Mouse (Mus musculus): ENCODE results near the gene Kctd4. TPM values are rescaled to one million over a fixed set of nuclear protein-coding genes. Genes with fewer than 3 reads are reported as not detected.

Gene Kctd4
- total and polyA plus RNA-seq, 3 experiments, result not detected

DNA sequence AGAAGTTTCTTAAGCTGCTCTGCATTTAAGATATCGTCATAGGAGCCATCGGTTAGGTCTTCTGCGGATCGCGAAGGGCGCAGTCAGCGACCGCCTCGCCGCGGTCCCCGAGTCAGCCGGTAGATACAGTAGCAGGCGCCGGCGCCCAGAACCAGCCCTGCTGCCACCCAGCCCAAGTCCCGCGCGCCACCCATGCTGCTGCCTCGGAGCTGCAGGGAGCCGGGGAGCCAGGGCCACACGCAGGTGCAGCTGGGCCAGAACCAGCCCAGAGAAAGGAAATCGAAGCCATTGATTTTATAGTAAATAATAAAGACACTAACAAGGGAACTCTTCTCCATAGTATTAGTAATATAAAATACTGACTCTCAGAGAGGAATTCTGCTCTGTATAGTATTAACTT is 23.5 kb upstream of the Kctd4 start:
- DNase-seq, result peak in 1 of 2 experiments; percentile 6
- H3K27ac ChIP-seq, result no peak overlapping the region
- H3K4me1 ChIP-seq (ENCODE audit: control insufficient read depth, insufficient read depth, low read length), result no peaks in the 10 kb centered on the region
- no peaks in the 10 kb centered on the region for H3K27me3 ChIP-seq (ENCODE audit: control insufficient read depth, insufficient read depth, low read length)
- no peak overlapping the region for H3K9ac ChIP-seq (ENCODE audit: low read depth, low read length)
- TF ChIP-seq POLR2A (IDR thresholded peaks at IDR 0.05; ENCODE audit: insufficient read depth, low read depth, low read length), result no peak
- TF ChIP-seq CTCF (IDR thresholded peaks at IDR 0.05), result no peak
- TF ChIP-seq EP300 (IDR thresholded peaks at IDR 0.05; ENCODE audit: insufficient read depth, low read depth, low read length), result no peak
- H3K79me2 ChIP-seq (replicated peaks; ENCODE audit: control insufficient read depth, insufficient read depth, low read length), result no peaks in the 10 kb centered on the region
- no peaks in the 10 kb centered on the region for H3K36me3 ChIP-seq (ENCODE audit: control insufficient read depth, insufficient read depth, low read length)
- intact Hi-C loops (cut with DNase I), result no loop called here
- WGBS, result 94% methylated on average over 23 of the region's 23 CpGs
- no peak overlapping the region for H3K4me3 ChIP-seq

DNA sequence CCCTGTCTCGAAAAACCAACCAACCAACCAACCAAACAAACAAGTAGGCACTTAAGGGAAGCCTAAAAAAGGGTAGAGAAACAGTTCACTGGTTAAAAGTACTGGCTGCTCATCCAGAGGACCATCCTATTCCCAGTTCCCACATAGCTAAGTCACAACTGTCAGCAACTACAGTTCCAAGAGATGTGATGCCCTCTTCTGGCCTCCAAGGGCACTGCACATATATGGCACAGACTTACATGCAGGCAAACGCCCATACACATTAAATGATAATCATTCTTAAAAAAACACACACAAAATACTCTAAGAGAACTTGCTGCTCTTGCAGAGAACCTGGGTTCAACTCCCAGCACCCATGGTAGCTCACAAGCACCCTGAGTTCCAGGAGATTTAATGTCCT is 20.4 kb upstream of the Kctd4 start:
- no peaks in the 10 kb centered on the region for H3K79me2 ChIP-seq (replicated peaks; ENCODE audit: control insufficient read depth, insufficient read depth, low read length)
- H3K4me3 ChIP-seq, result no peak overlapping the region
- WGBS, result 90% methylated on average over 2 of the region's 2 CpGs
- TF ChIP-seq CTCF (IDR thresholded peaks at IDR 0.05) (peak; percentile 55), POLR2A (IDR thresholded peaks at IDR 0.05; ENCODE audit: insufficient read depth, low read depth, low read length) (no peak)
- H3K36me3 ChIP-seq (ENCODE audit: control insufficient read depth, insufficient read depth, low read length), result no peaks in the 10 kb centered on the region
- no peaks in the 10 kb centered on the region for H3K27me3 ChIP-seq (ENCODE audit: control insufficient read depth, insufficient read depth, low read length)
- H3K27ac ChIP-seq, result no peak overlapping the region
- no peaks in the 10 kb centered on the region for H3K4me1 ChIP-seq (ENCODE audit: control insufficient read depth, insufficient read depth, low read length)
- no peak overlapping the region for H3K9ac ChIP-seq (ENCODE audit: low read depth, low read length)
- intact Hi-C loops (cut with DNase I), result no loop called here
- no peak for DNase-seq

DNA sequence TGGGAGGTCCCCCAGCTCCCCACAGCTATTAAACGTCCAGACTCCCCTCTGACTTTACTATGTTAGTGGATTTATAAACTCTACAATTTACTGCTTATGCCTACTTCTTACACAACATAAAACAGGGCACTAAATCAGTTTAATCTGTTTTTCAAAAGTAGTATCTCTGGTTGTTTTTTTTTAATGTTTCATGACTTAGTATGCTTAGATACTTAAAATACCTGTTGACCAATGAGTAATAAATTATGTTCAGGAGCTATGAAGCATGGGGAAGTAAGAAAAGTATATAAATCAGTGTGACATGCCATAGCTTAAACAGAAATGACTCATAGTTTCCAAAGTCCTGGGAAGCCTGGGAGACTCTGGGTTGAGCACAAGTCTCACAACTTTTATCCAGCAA is 17.1 kb upstream of the Kctd4 start:
- H3K9ac ChIP-seq (ENCODE audit: low read depth, low read length), result no peak overlapping the region
- 0 out of 2 replicates have a peak, but pooled peaks cover under 1% of the 10 kb centered on the region for H3K79me2 ChIP-seq (replicated peaks; ENCODE audit: control insufficient read depth, insufficient read depth, low read length)
- no peak overlapping the region for H3K4me3 ChIP-seq
- H3K27ac ChIP-seq, result no peak overlapping the region
- intact Hi-C loops (cut with DNase I), result no loop called here
- no peaks in the 10 kb centered on the region for H3K27me3 ChIP-seq (ENCODE audit: control insufficient read depth, insufficient read depth, low read length)
- H3K36me3 ChIP-seq (ENCODE audit: control insufficient read depth, insufficient read depth, low read length), result no peaks in the 10 kb centered on the region
- no peaks in the 10 kb centered on the region for H3K4me1 ChIP-seq (ENCODE audit: control insufficient read depth, insufficient read depth, low read length)
- WGBS, result 79% methylated on average over 1 of the region's 1 CpGs
- no peak for DNase-seq
- TF ChIP-seq POLR2A (IDR thresholded peaks at IDR 0.05; ENCODE audit: insufficient read depth, low read depth, low read length), result no peak

DNA sequence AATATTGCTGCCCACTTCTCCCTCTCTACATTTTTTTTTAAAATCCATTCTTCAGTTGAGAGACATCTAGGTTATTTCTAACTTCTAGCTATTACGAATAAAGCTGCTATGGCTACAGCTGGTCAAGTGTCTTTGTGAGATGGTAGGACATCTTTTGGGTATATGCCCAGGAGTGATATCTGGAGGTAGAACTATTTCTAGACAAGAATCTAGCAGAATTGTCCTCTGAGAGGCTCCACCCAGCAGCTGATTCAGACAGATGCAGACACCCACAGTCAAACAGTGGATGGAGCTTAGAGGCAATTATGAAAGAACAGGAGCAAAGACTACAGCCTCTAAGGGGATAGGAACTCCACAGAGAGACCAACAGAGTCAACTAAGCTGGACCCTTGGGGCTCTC is 13.3 kb upstream of the Kctd4 start:
- 85% methylated on average over 1 of the region's 1 CpGs for WGBS
- Histone ChIP-seq H3K79me2 (replicated peaks; ENCODE audit: control insufficient read depth, insufficient read depth, low read length) (0 out of 2 replicates have a peak, but pooled peaks cover 2% of the 10 kb centered on the region), H3K27me3 (ENCODE audit: control insufficient read depth, insufficient read depth, low read length) (no peaks in the 10 kb centered on the region), H3K9ac (ENCODE audit: low read depth, low read length) (no peak overlapping the region), H3K27ac (no peak overlapping the region), H3K4me3 (no peak overlapping the region), H3K4me1 (ENCODE audit: control insufficient read depth, insufficient read depth, low read length) (no peaks in the 10 kb centered on the region), H3K36me3 (ENCODE audit: control insufficient read depth, insufficient read depth, low read length) (no peaks in the 10 kb centered on the region)
- no peak for DNase-seq
- intact Hi-C loops (cut with DNase I), result no loop called here
- no peak for TF ChIP-seq CTCF (IDR thresholded peaks at IDR 0.05)
- no peak for TF ChIP-seq POLR2A (IDR thresholded peaks at IDR 0.05; ENCODE audit: insufficient read depth, low read depth, low read length)
- TF ChIP-seq EP300 (IDR thresholded peaks at IDR 0.05; ENCODE audit: insufficient read depth, low read depth, low read length), result no peak

DNA sequence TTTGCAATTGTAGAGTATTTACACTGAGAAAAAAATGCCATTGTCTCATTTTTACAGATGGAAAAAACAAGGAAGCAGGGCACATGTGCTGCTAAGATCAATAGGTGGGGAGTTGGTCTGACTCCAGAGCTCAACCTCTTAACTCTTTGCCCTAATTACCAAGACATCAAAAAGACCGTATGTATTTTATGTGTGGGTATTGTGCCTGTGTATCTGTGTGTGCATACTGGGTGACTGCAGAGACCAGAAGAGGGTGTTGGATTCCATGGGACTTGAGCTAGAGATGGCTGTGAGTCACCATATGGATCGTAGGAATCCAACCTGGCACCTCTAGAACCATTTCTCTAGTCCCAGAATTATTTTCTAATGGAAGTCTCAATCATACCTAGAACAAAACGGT is 12.4 kb upstream of the Kctd4 start:
- Histone ChIP-seq H3K36me3 (ENCODE audit: control insufficient read depth, insufficient read depth, low read length) (no peaks in the 10 kb centered on the region), H3K27ac (no peak overlapping the region), H3K4me1 (ENCODE audit: control insufficient read depth, insufficient read depth, low read length) (no peaks in the 10 kb centered on the region), H3K27me3 (ENCODE audit: control insufficient read depth, insufficient read depth, low read length) (no peaks in the 10 kb centered on the region), H3K4me3 (no peak overlapping the region), H3K9ac (ENCODE audit: low read depth, low read length) (no peak overlapping the region), H3K79me2 (replicated peaks; ENCODE audit: control insufficient read depth, insufficient read depth, low read length) (0 out of 2 replicates have a peak, but pooled peaks cover 2% of the 10 kb centered on the region)
- 92% methylated on average over 3 of the region's 3 CpGs for WGBS
- intact Hi-C loops (cut with DNase I), result no loop called here
- TF ChIP-seq CTCF (IDR thresholded peaks at IDR 0.05) (no peak), EP300 (IDR thresholded peaks at IDR 0.05; ENCODE audit: insufficient read depth, low read depth, low read length) (no peak), POLR2A (IDR thresholded peaks at IDR 0.05; ENCODE audit: insufficient read depth, low read depth, low read length) (no peak)
- DNase-seq, result no peak

DNA sequence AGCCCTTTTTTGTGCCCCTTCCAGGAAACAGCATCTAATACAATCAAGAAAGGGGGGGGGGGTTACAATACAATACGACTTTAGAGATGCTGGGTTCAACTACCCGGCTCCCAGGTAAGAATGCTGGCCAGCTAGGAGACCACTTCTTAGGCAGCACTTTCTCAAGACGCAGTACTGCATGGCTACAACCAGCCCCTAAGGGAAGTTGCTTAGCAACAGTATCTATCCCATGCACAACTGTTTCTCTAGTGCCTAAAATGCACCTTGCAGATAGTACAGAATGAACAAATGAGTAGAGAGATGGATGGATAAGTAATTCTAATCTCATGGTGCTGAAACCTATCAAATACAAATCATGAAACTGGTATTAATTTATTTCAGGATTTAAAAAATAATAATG is 7.1 kb upstream of the Kctd4 start:
- Histone ChIP-seq H3K27me3 (ENCODE audit: control insufficient read depth, insufficient read depth, low read length) (no peaks in the 10 kb centered on the region), H3K27ac (no peak overlapping the region), H3K9ac (ENCODE audit: low read depth, low read length) (no peak overlapping the region), H3K79me2 (replicated peaks; ENCODE audit: control insufficient read depth, insufficient read depth, low read length) (0 out of 2 replicates have a peak, but pooled peaks cover 1% of the 10 kb centered on the region), H3K4me3 (no peak overlapping the region), H3K36me3 (ENCODE audit: control insufficient read depth, insufficient read depth, low read length) (no peaks in the 10 kb centered on the region), H3K4me1 (ENCODE audit: control insufficient read depth, insufficient read depth, low read length) (no peaks in the 10 kb centered on the region; the same call in 1 of the 2 replicates)
- 39% methylated on average over 3 of the region's 3 CpGs for WGBS
- no peak for DNase-seq
- intact Hi-C loops (cut with DNase I), result no loop called here
- TF ChIP-seq POLR2A (IDR thresholded peaks at IDR 0.05; ENCODE audit: insufficient read depth, low read depth, low read length) (no peak), EP300 (IDR thresholded peaks at IDR 0.05; ENCODE audit: insufficient read depth, low read depth, low read length) (no peak), CTCF (IDR thresholded peaks at IDR 0.05) (no peak)
